24 mouse cellular contexts compared by ENCODE assay signal in genomic region chr8:8324520-8324919, GRCm38 (mm10).
A peak's percentile ranks its signal among the peaks of the same experiment; 100 is the strongest.
DNase-seq lines count a peak whose midpoint lies in the region; ATAC-seq and TF ChIP-seq lines count a peak whose summit lies in the region.
"Had no signal": no experiment of that assay in that cellular context is flagged by ENCODE, and none has a peak within 500 bp of the region (broad histone marks: within the 10 kb centered on the region; RNA-seq: fewer than 3 reads in every experiment).

No protein-coding gene starts in this region.

- H3K9ac ChIP-seq in kidney, embryonic 15.5 days = no peak overlapping the region
- peak overlapping the region; percentile 24; the same call in 1 of the 2 replicates for H3K9ac ChIP-seq in lung, embryonic 16.5 days (ENCODE audit: low read length)
- H3K9ac ChIP-seq in embryonic facial prominence, embryonic 15.5 days = no peak overlapping the region
- H3K9ac ChIP-seq: heart, embryonic 15.5 days; hindbrain, embryonic 14.5 days; limb, embryonic 12.5 days; liver, embryonic 13.5 days; midbrain, embryonic 13.5 days had no signal

- peak overlapping the region; percentile 73 for H3K27ac ChIP-seq in kidney, embryonic 15.5 days
- H3K27ac ChIP-seq in lung, embryonic 16.5 days (ENCODE audit: low read length) = peak overlapping the region; percentile 13; the same call in 1 of the 2 replicates
- H3K27ac ChIP-seq in embryonic facial prominence, embryonic 15.5 days (replicated peaks) = 0 out of 2 replicates have a peak overlapping the region, but pooled peaks have one; percentile 49
- H3K27ac ChIP-seq: forebrain, embryonic 10.5 days; gastrocnemius, adult 2 months; heart, embryonic 15.5 days; hindbrain, embryonic 14.5 days; limb, embryonic 12.5 days; liver, embryonic 13.5 days; midbrain, embryonic 13.5 days had no signal

- no peak for DNase-seq in kidney, adult 8-10 months
- no peak for DNase-seq in lung, adult 2 months
- DNase-seq in layer of hippocampus, adult 8-10 months (ENCODE audit: low spot score in 2 of 2) = no peak
- no peak for DNase-seq in gastrocnemius, adult 18-20 months (ENCODE audit: low spot score)
- DNase-seq: adrenal gland, adult 8-10 months; B cell, adult 2 months; cerebellum, adult 18-20 months; cerebellum, postnatal 14 days; gastrocnemius, adult 2 months; heart, postnatal 4 days; kidney, adult 9 months; liver, embryonic 13.5 days had no signal

- no peak for ATAC-seq in kidney, embryonic 15.5 days (replicated peaks; ENCODE audit: low FRiP score)
- no peak for ATAC-seq in lung, embryonic 16.5 days (ENCODE audit: low read depth)
- ATAC-seq in embryonic facial prominence, embryonic 15.5 days (ENCODE audit: insufficient number of reproducible peaks, low FRiP score, low TSS enrichment, low read depth) = no peak; the same call in 1 of the 2 replicates
- ATAC-seq: inflammation-experienced regulatory T-cells, adult 6 months; midbrain, embryonic 13.5 days had no signal

- no peak for TF ChIP-seq POLR2A in lung, adult 2 months (IDR thresholded peaks at IDR 0.05; ENCODE audit: borderline replicate concordance, extremely low read depth, low read depth, low read length)

- peaks cover 47% of the 10 kb centered on the region for H3K4me1 ChIP-seq in kidney, embryonic 15.5 days
- peaks cover 26% of the 10 kb centered on the region; the same call in 1 of the 2 replicates for H3K4me1 ChIP-seq in lung, embryonic 16.5 days (replicated peaks; ENCODE audit: control insufficient read depth, insufficient read depth, low read length)
- peaks cover 13% of the 10 kb centered on the region for H3K4me1 ChIP-seq in lung, adult 2 months (ENCODE audit: control insufficient read depth, insufficient read depth, low read length)
- peaks cover 26% of the 10 kb centered on the region for H3K4me1 ChIP-seq in embryonic facial prominence, embryonic 15.5 days
- H3K4me1 ChIP-seq: liver, embryonic 13.5 days; megakaryocyte, embryonic 14.5 days; midbrain, embryonic 13.5 days had no signal

- H3K27me3 ChIP-seq in kidney, embryonic 15.5 days = no peaks in the 10 kb centered on the region
- H3K27me3 ChIP-seq in lung, embryonic 16.5 days (ENCODE audit: control insufficient read depth, insufficient read depth, low read depth, low read length) = no peaks in the 10 kb centered on the region
- H3K27me3 ChIP-seq in embryonic facial prominence, embryonic 15.5 days = no peaks in the 10 kb centered on the region
- H3K27me3 ChIP-seq: CH12.LX; heart, embryonic 15.5 days; limb, embryonic 12.5 days; liver, embryonic 13.5 days; megakaryocyte, embryonic 14.5 days had no signal

- H3K4me2 ChIP-seq in kidney, embryonic 15.5 days = no peak overlapping the region
- no peak overlapping the region for H3K4me2 ChIP-seq in lung, embryonic 16.5 days (ENCODE audit: low read depth, low read length)
- H3K4me2 ChIP-seq in embryonic facial prominence, embryonic 15.5 days (replicated peaks) = no peak overlapping the region
- H3K4me2 ChIP-seq: heart, embryonic 15.5 days; hindbrain, embryonic 14.5 days; limb, embryonic 12.5 days; liver, embryonic 13.5 days; midbrain, embryonic 13.5 days had no signal

- H3K9me3 ChIP-seq in kidney, embryonic 15.5 days (replicated peaks) = no peaks in the 10 kb centered on the region
- no peaks in the 10 kb centered on the region for H3K9me3 ChIP-seq in lung, embryonic 16.5 days (ENCODE audit: control insufficient read depth, low read length)
- H3K9me3 ChIP-seq in embryonic facial prominence, embryonic 15.5 days (replicated peaks) = no peaks in the 10 kb centered on the region
- H3K9me3 ChIP-seq: forebrain, embryonic 10.5 days; G1E; heart, embryonic 15.5 days; limb, embryonic 12.5 days; midbrain, embryonic 13.5 days had no signal

- H3K4me3 ChIP-seq in kidney, embryonic 15.5 days (replicated peaks) = no peak overlapping the region
- no peak overlapping the region for H3K4me3 ChIP-seq in lung, embryonic 16.5 days (ENCODE audit: low read length)
- no peak overlapping the region for H3K4me3 ChIP-seq in lung, adult 2 months (replicated peaks; ENCODE audit: extremely low read depth, low read depth, low read length)
- no peak overlapping the region for H3K4me3 ChIP-seq in embryonic facial prominence, embryonic 15.5 days (replicated peaks)
- H3K4me3 ChIP-seq: forebrain, embryonic 10.5 days; gastrocnemius, adult 2 months; heart, embryonic 15.5 days; limb, embryonic 12.5 days; liver, embryonic 13.5 days; megakaryocyte, embryonic 14.5 days; midbrain, embryonic 13.5 days had no signal

- TF ChIP-seq CTCF in lung, adult 2 months (IDR thresholded peaks at IDR 0.05; ENCODE audit: insufficient read depth, low read length) = no peak

- WGBS in kidney, embryonic 15.5 days = 44% methylated on average over 5 of the region's 5 CpGs
- WGBS in lung, embryonic 16.5 days = 26% methylated on average over 5 of the region's 5 CpGs
- 59% methylated on average over 5 of the region's 5 CpGs for WGBS in lung, adult 2 months
- WGBS in embryonic facial prominence, embryonic 15.5 days = 19% methylated on average over 5 of the region's 5 CpGs

- H3K36me3 ChIP-seq in kidney, embryonic 15.5 days = no peaks in the 10 kb centered on the region
- H3K36me3 ChIP-seq in lung, embryonic 16.5 days (ENCODE audit: control insufficient read depth, insufficient read depth, low read length) = no peaks in the 10 kb centered on the region
- H3K36me3 ChIP-seq in embryonic facial prominence, embryonic 15.5 days = no peaks in the 10 kb centered on the region
- H3K36me3 ChIP-seq: forebrain, embryonic 10.5 days; G1E; heart, embryonic 15.5 days; limb, embryonic 12.5 days; liver, embryonic 13.5 days; midbrain, embryonic 13.5 days had no signal

Comparison
In these comparisons a context has a peak if more than half of its experiments do, and no peak if none do; other contexts are left out.
1. H3K27ac ChIP-seq: peak in every context shown above with its lines; median percentile 73 in kidney, embryonic 15.5 days; 49 in embryonic facial prominence, embryonic 15.5 days; 13 in lung, embryonic 16.5 days.